Mouse (Mus musculus) 3T3-L1 (cell line): ENCODE measurements around the gene Hrh2.

Experiments
- DNase-seq: peaks from one replicate; pipeline ENCODE4 v3.0.0-alpha.2; 2015; ENCODE audit warnings: low read depth, low spot score

Gene Hrh2

DNA sequence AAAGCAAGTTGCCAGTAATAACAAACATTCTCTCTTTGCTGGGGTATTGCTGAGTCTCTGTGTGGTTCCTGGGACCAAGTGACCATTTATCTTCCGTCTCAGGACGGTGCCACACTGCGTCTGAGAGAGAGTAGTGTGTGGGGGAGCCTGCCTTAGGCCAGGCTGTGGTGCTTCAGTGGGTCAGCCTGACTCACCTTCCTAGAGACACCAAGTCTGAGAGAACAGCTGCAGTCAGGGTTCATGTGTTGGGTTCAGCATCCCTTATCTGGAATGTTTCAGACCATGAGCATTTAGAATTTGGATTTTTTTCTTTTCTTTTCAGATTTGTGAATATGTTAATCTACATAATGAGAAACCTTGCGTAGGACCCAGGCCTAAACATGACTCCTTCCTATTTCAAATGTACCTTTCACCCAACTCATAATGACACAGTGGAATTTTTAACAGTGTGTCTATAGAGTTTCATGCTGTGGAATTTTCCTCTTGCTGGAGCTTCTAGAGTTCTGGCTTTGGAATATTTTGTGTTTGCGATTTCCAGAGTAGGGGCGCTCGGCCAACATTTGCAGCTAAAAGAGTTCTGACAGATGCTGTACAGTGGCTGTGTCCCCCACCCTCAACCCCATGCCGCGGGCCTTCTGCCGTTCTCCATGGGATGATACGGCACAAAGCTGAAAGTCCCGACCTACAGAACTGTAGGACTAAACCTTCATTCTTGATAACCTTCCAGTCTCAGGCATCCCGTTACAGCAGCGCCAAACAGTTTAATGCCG is 71.0 kb downstream of the Hrh2 start:
- DNase-seq, result peak; percentile 34

DNA sequence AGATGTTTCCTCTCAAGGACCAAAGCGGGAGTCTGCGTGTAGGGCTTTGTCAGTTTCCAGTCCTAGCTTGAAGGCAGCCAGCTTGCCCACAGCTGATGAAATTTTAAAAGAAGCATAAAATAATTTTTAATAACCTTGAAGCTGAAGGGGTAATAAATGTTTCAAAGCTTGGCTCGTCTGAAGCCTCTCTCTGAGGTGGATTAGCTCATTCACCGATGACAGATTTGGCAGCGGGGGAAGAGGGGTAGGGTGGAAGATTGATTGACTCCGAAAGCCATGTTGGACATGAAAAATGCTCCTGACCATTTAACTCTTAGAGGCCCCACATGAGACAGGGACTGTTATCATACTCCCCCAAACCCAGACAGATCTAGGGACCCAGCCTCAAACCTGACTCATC is 71.7 kb downstream of the Hrh2 start:
- peak; percentile 46 for DNase-seq

DNA sequence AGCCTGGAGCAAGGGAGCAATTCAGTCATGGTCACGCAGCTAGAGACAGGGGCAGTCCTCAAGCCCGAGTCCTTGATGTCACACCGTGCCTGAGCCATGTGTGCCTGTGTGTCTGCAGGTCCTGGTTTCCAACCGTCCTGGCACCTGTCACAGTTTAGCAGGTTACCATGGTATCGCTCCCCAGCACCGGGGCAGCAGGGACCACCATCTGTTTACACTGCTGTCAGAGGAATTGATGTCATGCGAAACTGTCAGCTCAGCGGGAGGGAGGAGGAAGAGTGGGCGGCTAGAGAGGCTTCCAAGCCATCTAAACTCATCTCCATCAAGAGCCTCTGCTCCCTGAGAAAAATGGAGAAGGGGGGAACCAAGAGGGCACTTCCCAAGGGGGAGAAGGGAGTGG is 74.5 kb downstream of the Hrh2 start:
- DNase-seq, result no peak

DNA sequence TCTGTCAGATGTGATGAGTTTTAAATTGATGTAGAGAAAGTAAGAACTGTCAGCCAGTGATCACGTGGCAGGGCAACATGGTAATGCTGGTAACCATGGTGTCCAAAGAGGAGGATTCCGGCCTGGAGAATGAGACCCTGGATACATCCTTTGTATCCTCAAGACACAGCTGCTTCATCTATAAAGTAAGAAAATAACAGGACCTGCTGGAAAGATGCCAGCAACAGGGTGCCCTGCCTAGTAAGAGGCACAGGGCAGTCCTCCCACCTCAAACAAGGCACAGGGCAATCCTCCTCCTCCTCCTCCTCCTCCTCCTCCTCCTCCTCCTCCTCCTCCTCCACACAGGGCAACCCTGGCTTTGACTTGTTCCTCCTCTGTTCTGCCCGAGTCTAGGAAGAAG is 77.2 kb downstream of the Hrh2 start:
- no peak for DNase-seq

DNA sequence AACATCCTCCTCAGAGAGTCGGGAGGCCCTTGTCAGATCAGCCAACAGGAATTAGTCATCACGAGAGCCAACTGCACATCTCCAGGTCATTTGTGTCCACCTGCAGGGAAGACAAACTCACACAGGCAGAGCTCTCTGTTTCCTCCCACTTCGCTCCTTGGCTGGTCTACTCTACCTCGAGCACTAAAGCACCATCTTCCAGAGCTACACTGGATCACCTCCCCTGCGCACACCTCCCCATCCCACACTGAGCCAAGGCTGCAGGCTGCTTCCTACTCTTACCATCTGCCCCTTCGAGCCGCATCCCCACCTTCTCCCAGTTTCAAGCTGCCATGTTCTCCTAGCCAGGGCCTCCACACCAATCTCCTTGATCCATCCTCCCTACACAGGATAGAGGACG is 77.7 kb downstream of the Hrh2 start:
- DNase-seq, result no peak

DNA sequence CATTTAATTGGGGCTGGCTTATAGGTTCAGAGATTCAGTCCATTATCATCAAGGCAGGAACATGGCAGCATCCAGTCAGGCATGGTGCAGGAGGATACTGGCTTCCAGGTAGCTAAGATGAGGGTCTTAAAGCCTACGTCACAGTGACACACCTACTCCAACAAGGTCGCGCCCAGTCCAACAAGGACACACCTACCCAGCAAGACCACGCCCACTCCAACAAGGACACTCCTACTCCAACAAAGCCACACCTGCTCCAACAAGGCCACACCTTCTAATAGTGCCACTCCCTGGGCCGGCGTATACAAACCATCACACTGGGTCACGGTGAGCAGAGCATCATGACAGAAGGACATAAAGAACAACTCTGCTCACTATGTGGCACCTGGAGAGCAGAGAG is 80.1 kb downstream of the Hrh2 start:
- no peak for DNase-seq

DNA sequence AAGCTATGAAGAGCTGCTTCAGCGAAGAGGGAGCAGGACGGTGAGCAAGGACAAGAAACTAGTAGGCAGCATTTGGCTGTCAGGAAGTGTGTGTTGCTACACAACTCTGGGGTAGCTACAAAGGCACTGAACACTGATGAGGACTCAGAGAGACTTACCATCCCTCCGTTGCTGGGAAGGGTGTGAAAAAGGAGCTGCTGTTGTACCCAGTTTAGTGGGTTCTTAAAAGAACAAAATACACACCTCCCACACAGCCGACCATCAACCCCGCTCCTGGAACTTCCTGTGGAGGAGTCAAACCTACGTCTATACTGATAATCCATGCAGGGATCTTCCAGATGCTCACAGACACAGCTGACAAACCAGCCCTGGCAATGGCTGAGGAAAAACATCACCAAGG is 85.5 kb downstream of the Hrh2 start:
- DNase-seq, result no peak

DNA sequence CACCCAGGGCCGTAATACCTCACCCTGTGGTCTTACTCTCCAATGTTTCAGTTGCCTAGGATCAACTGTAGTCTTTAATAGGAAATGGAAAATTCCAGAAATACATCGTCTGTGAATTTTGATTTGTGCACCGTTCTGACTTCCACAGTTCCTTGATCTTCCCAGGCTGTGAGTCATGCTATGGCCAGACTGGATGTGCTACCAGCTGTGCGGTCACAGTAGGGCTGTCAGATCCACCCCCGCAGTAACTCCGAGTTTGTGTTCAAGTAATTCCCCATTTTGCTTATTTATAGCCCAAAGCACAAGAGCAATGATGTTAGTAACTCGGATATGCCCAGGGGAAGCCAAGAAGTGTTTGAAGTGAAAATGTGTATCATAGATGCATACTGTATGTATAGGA is 88.4 kb downstream of the Hrh2 start:
- peak; percentile 92 for DNase-seq

DNA sequence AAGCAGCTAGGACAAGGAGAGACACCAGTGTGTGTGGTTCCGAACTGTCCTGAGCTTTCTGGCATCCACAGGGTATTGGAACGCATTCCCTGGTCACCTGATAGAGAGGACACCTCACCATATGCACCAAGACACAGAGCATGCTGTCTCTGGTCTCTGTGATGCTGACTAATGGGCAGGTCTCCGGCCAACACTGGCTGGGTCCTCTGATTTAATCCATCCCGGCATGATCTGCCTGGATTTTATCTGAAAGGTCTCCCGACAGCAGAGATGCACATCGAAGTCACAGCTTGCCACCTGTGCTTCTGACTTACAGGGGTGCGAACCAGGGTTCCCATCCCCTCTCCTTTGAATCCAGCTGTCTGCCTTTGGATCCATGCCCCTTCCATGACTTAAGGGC is 89.2 kb downstream of the Hrh2 start:
- no peak for DNase-seq

DNA sequence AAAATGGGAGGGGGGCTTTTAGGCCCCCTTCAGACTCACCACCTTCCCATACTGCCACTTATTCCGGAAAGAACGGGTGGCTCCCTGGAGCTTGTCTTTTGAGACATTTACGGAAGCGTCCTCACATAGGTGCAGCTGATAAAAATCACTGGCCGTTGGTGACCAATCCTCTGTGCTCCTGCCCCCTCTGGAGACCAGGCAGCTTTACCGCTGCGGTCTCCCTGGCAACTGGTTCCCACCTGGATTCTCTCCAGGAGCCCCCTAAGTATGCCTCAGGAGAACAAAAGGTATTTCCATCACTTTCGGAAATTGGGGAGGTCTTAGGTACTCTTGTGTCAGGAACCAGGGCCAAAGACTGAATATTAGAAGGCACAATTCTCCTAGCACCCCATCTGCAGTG is 89.7 kb downstream of the Hrh2 start:
- DNase-seq, result no peak

DNA sequence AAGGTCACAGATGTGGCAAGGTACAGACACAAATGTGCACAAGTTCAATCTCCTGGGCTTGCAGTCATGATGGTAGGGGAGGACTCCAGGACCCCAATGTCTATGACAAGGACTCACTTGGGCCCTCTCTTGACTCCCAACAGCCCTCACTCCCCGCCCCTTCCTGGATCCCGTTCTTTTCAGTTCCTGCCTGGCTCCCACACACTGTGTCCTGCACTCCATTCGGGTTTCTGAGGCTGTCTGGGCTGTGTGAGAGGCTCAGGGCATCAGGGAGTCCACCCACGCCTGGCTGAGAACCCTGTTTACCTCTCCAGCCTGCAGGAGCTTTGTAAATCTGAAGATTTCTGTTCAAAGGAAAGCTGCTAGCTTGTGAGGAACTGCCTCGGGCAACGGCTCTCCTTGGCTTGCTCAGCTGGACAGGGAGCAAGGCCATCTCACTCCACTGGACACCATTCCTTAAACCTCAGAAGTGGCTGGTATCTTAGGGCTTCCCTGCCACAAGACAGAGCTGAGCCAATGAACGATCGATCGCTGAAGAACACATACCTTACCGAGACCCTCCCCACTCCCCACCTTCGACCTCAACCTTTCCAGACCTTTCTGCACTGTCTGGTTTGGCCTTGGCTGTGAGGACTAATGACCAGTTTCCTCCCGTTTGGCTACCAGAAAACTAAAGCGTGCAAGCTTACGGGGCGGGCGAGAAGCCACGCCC is 90.4 kb downstream of the Hrh2 start:
- DNase-seq, result no peak

DNA sequence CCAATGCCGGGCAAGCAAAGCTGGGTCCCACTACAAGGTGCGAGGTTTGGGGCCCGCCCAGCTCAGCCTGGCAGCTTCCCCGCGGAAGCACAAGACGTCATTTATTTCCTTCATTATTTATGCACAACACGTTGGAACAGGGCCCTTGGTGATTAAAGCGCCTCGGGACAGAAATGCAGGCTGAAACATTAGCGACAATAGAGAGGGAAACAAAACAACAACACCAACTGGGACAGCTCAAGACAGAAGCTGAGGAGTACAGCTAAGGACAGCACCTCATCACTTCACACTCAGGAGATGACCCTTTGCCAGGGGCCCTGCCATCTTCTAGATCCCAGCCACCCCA is 90.9 kb downstream of the Hrh2 start:
- no peak for DNase-seq
